Mouse (Mus musculus) adrenal gland, postnatal 10 days (tissue): ENCODE data around the gene Mast4. TPM values are rescaled to one million over a fixed set of nuclear protein-coding genes. Genes with fewer than 3 reads are reported as not detected.

ENCODE experiments used
- DNase-seq: peaks from one replicate; pipeline ENCODE4 v3.0.0; 2021; ENCODE audit warnings: mixed read lengths
- total RNA-seq, 2 experiments: library from RNA; stranded (reverse); gene quantifications; 2 replicates each; pipeline ENCODE4 v1.2.3; 2021

Mast4 gene
- total RNA-seq, 2 experiments from 2014 or later = 38.8 to 58.3 TPM

DNA sequence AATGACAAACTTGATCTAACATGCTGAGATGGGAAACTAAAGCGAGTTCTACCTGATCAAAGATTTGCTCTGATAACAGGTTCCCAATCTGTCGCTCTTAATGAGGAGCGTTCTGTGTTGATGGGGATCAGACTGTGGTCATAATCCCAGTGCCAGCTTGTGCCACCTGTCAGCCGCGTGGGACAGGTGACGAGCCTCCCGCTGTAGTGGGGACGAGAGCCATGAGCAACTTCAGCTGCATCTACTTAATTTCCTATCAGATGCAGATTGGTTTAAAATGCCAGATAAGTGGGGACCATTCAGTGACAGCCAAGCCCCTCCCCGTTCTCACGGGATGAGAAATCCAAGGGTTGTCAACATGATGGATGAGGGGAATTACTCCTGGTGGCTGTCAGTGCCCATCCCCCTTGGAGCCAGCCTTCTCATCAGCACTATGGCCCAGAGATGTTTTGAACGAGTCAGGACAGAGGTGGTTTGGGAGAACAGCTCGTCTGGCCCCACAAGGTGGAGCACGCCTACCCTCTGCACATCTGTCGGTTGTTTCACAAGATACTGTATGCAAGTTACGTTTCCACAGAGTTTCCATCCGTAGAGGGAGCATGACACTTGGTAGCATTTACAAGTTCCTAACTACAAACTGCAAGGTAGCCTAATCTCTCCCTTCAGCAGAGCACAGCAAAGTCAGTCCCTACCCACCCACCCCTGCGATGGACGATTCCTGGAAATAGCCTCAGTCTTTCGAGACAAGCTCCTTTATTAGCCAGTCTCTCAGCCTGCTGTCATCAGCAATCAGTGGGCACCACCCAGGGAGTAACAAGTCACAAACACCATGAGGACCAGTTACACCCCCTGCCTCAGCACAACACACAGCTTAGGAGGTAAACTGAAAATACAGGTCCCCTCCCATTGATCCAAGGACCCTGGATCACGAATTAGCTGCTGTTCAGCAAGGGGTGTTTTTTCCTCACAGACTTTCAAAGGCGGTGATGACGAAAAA lies 212.2 kb downstream of the Mast4 start:
- no peak for DNase-seq

DNA sequence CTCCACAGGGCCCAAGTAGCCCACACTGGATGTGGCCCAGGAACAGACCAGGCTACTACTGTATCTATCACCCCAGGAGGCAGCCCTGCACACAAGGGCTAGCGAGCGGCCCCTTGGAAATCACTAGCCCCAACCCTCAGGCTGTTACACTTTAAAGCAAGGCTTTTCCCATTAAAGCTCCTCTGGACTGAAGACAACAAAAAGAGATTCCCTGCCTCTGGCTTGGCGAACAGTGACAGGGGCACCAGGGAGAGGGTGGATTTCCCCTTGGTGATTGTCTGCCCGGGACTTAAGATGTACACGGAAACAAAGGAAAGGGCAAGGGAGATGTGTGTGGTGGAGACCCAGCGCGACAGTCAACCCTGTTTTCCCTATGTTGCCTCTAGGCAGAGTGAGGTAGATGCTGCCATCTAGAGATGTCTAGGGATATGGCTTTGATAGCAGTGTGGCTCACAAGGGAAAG lies 213.6 kb downstream of the Mast4 start:
- peak; percentile 21 for DNase-seq

DNA sequence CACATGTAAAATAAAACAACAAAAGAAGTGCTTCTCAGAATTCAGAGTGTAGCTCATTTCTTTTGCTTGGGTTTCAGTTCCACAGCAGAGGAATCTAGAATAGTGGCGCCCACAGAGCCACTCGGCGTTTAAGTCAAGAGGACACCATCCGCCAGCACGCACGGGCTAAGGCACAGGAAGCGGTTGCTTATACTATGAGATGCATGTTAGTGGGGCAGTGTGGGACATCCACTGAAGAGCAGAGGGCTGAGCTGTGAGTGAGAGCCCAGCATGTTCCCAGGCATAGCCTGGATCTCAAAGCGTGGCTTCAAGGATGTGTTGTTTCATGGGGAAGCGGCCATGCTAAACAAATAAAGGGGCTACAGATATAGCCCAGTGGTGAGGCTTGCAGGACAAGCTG lies 214.6 kb downstream of the Mast4 start:
- no peak for DNase-seq

DNA sequence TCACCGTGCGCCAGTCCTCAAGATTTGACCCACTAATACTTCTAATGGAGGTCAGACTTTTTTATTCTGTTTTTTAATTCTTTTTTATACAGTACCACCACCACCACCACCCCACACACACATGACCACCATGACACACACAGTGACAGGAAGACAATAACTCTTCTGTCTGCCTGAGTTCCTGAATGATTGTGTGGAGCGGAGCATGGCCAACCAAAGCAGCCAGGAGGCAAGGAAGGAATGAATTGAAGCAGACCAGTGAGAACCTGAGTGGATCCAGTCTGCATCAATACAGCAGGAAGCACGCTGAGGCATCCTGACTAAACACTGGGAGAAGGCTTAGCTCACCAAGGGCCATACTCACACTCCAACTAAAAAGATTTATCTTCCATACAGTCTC lies 219.2 kb downstream of the Mast4 start:
- DNase-seq = no peak

DNA sequence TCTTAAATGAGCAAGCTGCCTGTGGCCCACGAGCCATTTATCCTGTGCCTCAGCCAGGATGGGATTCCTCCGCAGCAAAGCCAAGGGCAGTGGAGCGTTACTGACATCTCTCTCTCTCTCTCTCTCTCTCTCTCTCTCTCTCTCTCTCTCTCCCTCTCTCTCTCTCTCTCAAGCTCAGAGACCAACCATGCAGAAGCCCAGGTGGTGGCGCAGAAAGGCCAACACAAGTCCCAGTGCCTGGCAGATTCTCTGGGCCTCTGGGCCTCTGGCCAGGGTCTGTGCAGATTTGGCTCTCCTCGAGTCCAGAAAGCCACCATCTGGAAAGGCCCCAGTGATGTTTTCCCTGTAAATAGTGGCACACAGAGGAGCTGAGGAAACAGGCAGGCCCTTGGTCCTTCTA lies 220.0 kb downstream of the Mast4 start:
- peak; percentile 75 for DNase-seq

DNA sequence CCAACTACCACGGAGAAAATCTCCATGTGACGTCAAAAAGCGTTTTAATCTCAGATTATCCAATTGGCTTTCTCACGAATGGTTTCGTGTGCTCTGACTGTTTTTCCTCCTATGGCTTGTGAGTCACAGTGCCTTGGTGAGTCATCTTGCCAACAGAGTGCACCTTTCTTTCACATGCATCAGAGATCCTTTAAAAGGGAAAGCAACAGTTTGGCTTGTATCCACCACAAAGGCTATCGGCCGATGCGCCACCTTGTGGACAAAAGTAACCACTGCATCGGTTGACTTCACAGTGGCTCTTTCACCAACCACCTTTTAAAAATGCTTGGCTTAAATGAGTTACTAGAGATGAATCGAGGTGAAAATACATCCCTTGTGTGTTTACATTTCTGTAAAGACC lies 224.4 kb downstream of the Mast4 start:
- peak; percentile 84 for DNase-seq

DNA sequence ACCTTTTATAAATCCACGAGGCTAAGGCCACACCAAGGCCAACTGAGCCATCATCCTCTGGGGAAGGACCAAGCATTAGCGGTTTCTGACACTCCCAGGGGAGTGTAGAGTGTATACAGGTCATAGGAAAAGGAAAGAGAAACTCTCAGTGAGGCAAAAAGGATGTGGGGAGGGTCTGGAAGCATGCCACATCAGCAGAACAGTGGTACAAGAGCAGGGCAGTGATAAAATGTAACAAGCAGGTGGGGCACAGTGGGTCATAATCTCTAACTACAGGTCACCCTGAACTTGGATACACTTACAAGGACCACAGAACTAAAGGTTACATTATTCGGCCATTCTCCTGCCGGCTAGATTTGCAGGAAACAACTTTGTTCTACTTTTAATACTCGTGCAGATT lies 226.9 kb downstream of the Mast4 start:
- no peak for DNase-seq

DNA sequence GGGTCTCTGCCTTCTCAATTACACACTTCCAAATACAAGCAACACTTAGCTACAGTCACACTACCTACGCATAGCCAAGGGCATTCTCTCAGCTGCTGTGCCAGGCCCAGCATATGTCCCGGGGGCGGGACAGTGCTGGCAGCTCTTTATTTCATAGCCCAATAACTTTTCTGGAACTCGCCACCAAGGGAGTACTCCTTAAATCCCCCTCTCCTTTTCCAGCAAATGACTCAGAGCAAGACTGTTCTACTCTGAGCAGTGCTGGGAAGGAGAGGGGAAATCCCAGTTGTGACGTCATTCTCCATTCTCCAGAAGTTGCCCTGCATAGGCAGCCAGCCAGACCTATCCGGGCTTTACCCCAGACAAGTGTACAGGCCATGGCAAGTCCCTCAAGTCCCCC lies 231.7 kb downstream of the Mast4 start:
- DNase-seq = no peak

DNA sequence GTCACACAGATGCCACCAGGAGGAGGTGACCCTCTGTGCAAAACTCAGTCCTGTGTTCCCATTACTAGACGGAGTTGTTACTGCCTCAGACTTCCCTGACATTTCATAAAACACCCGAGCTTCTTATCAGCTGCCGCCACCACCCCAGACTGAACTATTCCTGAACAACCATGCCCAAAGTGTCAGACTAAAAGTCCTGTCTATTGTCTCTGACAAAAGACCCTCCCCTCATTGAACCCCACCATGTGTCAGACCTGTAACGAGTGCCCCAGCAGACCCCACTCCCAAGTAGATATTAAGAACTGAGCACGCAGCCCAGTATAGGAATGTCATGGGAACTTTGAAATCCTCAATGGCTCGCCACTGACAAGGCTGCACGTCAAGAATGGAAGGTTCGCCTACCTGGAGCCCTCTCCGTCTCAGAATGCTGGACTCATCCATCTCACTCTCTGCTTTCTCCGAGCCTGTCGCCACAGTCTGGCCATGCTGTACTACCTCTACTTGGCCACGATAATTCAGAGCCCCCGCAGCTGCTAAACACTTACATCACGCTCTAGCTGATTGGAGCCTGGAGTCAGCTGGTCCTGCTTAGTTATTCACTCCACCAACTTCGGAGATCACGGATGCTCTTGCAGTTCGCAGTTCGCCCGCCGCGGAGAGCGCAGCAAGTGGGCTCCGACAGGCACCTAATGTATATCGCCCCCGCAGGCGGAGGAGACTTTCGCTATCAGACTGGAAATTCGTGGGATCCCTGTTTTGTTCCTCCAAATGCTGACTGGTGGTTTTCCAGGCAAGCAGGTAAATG lies 237.7 kb downstream of the Mast4 start:
- DNase-seq = peak; percentile 64

DNA sequence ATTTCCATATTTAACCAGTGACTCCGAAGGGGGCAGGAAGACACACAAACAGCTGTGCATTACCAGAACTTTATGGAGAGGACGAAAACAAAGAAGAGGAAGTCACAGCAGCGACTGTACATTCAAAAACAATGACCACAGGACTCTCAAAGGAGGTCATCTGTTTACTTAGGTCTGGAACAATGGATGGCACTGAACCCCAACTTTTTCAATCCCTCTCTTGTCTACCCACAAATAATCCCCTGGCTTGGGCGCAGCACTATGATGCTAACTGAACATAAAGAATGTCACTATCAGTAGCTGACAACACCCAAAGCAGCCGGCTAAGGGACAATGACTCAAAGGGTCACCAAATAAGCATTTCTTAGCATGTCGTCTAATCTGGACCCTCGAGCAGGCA lies 238.8 kb downstream of the Mast4 start:
- no peak for DNase-seq

DNA sequence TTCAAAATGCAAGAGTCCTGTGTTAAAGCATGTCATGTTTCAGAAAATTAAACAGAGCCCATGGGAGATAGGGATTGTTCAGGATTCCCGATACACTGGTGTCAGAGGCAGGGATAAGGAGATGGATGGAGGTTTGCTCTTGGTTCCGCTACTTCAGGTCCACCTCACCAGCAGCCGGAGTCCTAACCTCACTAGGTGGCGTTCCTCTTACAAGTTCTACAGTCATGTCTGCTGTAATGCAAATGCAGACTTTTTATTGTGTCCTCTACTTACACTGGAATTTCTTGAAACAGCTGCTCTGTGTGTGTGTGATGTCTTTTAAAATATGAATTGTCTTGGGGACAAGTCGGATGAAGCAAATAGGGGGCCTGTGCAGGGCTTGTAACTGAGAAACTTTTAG lies 239.7 kb downstream of the Mast4 start:
- no peak for DNase-seq

DNA sequence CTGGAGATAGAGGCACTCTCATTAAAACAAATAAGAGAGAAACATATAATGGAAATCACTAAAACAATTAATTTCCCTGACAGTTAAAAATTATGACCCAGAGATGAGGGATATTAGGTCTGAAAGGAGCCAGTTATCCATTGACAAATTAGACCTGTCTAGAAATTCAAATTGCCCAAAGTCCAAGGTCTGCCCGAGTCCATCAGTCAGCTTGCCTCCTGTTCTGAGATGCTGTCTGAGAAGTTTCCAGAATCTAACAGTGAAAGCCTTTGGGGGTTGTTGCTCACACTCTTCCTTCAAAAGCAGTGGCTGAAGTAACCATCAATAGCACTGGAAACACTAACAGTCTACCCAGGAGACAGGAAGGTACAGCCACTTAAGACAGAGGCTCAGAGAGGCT lies 240.6 kb downstream of the Mast4 start:
- no peak for DNase-seq

DNA sequence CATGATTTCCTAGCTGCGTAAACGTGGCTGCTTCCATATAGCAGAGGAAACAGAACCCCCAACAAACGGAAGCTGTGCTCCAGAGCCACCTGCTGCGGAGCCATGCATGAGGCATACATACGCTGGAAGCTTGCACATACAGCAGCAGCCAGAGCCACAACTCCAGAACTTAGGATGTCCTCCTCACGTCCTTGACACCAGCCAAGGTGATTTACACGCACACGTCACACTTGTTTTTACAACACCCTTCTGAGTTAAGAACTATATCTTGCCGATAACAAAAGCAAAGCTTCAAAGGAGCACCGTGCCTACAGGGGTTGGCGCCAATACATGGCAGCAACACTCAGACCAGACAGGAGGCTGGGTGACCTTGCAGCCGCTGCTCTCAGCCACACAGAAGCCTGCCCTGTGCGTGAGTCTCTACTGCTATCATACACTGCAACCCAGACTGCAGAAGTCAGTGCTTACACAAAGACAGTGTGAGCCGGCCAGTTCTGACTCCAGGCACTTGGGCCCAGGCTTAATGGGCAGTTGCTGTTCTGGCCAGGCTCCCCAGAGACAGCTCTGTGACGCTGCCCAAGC lies 248.7 kb downstream of the Mast4 start:
- DNase-seq = peak; percentile 44

DNA sequence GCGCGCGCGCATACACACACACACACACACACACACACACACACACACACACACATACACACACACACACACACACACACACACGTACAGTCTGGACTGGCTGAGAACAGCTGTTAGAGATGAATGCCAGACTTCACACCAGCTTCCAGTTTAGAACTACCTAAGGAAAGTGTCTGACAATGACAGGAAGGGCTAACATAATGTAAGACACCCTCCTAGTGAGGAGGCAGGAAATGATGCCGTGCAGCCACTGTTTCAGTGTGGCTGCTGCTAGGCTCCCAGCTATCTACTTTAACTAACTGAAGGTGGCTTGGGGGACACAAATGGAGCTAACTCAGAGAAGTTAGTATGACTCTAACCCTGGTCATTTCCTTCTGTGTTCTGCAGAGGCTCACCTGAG lies 251.4 kb downstream of the Mast4 start:
- DNase-seq = no peak

DNA sequence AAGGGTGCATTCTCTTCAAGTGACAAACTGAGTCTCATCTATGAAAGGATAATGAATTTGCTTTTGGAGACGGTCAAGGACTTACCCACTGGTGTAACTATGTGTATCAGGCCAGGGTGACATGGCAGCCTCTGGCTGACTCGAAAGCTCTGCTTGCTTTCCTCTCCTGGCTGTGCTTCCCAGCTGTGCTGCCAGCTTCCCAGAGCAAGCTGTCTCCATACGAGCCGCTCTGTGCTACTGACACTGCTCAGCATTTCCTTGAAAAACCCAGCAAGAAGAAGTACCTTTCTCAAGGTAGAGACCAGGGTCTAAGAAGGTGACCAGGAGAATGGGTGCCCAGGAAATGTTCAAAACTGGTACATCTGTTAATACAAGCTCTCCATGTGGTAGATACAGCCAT lies 254.5 kb downstream of the Mast4 start:
- no peak for DNase-seq

DNA sequence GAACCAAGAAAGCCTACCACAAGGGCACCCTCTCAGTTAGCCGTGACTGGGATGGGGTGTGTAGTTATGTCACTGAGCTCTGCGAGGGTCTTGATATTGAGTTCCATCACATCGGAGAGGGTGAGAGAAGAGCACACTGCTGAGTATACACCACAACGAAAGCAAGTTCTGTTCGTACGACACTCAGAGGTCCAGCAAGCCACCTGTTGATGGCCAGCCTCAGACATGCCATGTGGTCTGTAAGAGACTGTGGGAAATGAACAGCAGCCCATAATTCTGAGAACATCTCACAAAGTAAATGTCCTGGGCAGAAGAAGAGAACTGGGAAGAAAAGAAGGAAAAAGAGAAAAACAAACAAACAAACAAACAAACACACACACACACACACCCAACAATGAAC lies 255.5 kb downstream of the Mast4 start:
- no peak for DNase-seq

DNA sequence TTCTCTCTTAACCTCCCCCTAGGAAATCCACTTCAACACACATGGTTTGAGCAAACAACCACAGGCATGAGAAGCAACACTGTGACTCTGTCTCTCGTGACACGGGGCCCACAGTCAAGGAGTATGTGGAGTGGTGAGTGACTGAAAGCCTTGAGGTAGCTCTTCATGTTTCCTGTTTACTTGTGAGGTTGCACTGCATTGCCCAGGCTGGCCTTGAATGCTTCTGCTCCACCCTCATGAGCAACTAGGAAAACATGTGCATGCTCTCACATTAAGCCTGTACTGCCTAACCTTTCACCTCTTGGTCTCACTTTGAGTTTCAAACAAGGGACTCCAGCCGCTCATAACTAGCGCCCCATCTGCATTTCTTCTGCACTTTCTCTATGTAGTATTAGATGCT lies 260.8 kb downstream of the Mast4 start:
- no peak for DNase-seq

DNA sequence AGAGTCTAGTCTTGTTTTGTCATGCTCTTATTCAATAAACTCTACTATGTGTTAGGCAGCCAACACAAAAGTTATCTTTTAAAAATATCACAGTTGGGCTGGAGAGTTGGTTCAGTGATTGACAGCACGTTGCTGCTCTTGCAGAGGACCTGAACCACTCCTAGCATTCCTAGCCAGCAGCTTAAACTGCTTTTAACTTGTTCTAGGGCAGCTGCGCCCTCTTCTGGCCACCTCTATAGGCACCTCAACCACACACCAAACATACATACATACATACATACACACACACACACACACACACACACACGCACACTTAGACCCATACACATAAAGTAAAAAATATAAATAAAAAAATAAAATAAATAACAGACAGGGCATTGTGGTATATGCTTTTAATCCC lies 262.5 kb downstream of the Mast4 start:
- DNase-seq = no peak

DNA sequence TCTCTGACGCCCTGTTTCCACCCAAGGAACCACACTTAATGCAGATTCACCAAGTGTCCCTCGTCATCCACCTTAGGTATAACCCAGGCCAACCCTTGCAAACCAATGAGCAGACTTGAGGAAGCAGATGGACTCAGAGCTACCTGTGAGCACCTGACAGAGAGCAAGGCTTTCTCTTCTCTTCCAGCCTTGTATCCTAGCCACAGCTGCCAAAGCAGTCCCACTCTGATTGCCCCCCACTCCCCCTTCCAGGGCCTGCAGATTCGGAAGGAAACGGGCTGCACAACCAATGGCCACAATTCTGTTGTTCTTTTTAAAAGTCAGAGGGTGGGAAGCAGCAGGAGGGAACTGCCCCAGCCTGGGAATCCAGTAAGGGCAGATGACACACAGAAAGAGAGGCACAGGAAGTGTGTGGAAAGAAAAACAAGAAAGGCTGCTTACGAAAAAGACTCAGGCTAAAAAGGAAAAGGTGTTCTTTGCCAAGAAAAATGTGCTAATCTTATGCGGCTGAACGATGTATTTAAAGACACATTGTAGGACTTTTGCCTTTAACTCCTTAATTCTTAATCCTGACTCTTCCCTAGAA lies 266.6 kb downstream of the Mast4 start:
- no peak for DNase-seq

DNA sequence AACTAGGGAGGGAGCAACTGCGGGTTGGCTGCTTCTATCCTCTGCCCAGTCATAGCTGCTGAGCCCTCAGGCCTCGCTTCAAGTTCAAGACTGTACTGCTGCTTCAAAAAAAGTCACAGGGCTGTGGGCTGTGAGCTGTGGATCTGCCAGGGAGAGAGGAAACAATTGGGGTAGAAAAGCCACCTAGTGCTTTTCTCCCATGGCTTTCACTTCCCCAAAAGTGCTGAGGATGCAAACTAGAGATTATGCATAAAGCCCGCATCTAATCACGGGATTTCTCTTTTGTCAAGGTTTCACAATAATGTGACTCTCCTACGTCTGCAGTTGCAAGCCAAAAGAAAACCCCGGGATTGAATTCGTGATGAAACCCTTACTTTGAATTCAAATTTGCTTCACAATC lies 268.9 kb downstream of the Mast4 start:
- no peak for DNase-seq

DNA sequence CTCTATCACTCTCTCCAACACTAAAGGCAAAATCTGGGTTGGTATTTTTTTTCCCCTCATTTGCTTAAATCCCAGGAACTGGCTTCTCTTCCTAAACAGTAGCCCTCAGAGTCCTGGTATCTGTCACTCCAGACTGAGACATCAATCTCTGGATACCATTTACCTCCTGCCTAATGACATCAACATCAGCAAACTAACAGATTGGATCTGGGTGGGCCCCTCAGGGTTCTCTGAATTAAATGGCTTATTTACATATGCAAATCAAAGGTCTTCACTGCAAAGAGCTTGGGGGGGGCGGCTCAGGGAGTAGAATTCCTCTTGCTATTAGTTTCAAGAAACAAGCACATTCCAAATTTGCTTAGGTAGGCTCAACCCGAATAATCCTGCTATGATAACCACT lies 272.6 kb downstream of the Mast4 start:
- DNase-seq = no peak

DNA sequence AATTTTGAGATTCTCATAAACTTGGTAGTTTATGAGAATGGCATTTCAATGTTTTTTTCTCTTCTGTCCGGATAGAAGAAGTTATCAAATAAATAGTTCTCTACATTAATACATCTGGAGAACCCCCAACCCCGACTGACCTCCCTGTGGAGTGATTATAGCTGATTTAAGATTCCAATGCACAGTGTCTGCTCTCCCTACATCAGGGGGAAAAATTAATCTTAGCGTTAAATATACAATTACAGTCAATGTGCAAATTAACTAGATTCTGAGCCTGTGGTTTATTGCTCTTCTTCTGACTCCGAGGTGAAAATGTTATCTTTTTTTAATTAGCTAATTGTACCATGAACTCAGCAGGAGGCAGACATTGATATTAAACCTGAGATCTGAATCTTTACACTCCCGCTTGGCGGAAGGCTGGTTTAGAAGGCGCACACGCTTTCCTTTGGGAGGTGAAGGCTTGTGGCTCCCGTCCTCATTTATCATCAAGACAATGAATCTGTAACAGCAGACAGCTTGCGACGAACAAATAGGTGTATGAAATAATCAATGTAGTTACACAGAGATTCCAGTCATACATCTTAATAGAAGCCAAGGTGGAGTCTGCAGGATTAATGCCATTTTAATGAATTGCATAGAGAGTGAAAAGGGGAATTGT lies 274.2 kb downstream of the Mast4 start:
- DNase-seq = no peak
